Mouse (Mus musculus) liver, embryonic 11.5 days (tissue): ENCODE data around the gene Birc3. TPM values are rescaled to one million over a fixed set of nuclear protein-coding genes. Genes with fewer than 3 reads are reported as not detected.
"Not testable (repeated sequence)": the region's sequence is repeated elsewhere in the genome, so short reads cannot be mapped to it uniquely, and the experiment has no call there.

Experiments
- ATAC-seq: fragments of 200-750 bp; cut with Nextera tagmentation; replicated peaks from 2 replicates; pipeline ENCODE4 v1.8.0; 2017; ENCODE audit warnings: moderate number of reproducible peaks, mild to moderate bottlenecking, moderate TSS enrichment, moderate library complexity; ENCODE audit not compliant: low FRiP score
- DNase-seq: peaks from one replicate; pipeline ENCODE4 v3.0.0-alpha.2; 2017; ENCODE audit warnings: low spot score
- H3K27ac ChIP-seq: fragments of 300-500 bp; sonication (generic); 2 replicates; pipeline ENCODE4 v1.5.1; 2014; ENCODE audit warnings: mild to moderate bottlenecking, low read depth, low read length, control low read depth
- H3K27me3 ChIP-seq: fragments of 300-500 bp; sonication (generic); replicated peaks from 2 replicates; pipeline ENCODE4 v1.6.1; 2014; ENCODE audit warnings: low read length, mixed read lengths; ENCODE audit not compliant: control insufficient read depth, insufficient read depth
- H3K36me3 ChIP-seq: fragments of 300-500 bp; sonication (generic); 2 replicates; pipeline ENCODE4 v1.6.1; 2014; ENCODE audit warnings: mild to moderate bottlenecking, low read length, moderate library complexity, mixed read lengths; ENCODE audit not compliant: control insufficient read depth, insufficient read depth
- H3K4me1 ChIP-seq: fragments of 300-500 bp; sonication (generic); replicated peaks from 2 replicates; pipeline ENCODE4 v1.6.1; 2014; ENCODE audit warnings: low read length, mixed read lengths; ENCODE audit not compliant: control insufficient read depth, insufficient read depth
- H3K4me2 ChIP-seq: fragments of 300-500 bp; sonication (generic); 2 replicates; pipeline ENCODE4 v1.6.1; 2014; ENCODE audit warnings: mild to moderate bottlenecking, control low read depth, moderate library complexity
- H3K4me3 ChIP-seq: fragments of 300-500 bp; sonication (generic); 2 replicates; pipeline ENCODE4 v1.5.1; 2014; ENCODE audit warnings: low read depth, low read length, control low read depth
- H3K9ac ChIP-seq: fragments of 300-500 bp; sonication (generic); 2 replicates; pipeline ENCODE4 v1.6.1; 2014; ENCODE audit warnings: low read depth, low read length, control low read depth
- H3K9me3 ChIP-seq: fragments of 300-500 bp; sonication (generic); 2 replicates; pipeline ENCODE4 v1.6.1; 2016; ENCODE audit warnings: low read length, inconsistent platforms, mixed read lengths; ENCODE audit not compliant: control insufficient read depth
- WGBS: fragments of 180-500 bp; shearing (Covaris S2); extraction: QIAGEN DNeasy Blood & Tissue Kit; methylation state at CpG from one replicate; pipeline ENCODE4 v1.1.7; 2014; 5-methylcytosine and 5-hydroxymethylcytosine counted together
- polyA plus RNA-seq: library from polyadenylated mRNA; unstranded; fragments of >200 nt; fragmentation: Nextera tagmentation; extraction: Ambion mirVana; gene quantifications from 2 replicates; pipeline ENCODE4 v1.2.1, GENCODE M21; 2014

Birc3 gene
- polyA plus RNA-seq, 1 experiment from 2014 or later: 8.9 TPM

DNA sequence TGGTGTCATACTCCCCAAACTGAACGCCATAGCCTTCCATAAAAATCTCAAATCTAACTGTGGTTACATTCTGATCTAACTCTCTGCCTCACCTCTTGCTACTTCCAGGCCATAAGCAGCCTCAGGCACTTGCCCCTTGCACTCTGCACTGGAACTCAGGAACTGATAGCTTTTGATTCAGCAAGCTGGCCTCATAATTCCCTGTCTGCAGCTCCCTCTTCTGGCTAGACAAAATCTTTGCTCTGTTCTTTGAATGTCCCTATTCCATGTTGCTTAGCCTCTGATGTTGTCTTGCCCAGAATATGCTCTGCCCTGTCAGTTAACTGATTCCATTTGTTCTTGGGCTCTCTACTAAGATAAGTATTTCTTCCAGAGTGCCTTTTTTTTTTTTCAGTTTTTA is 17.6 kb downstream of the Birc3 start:
- no peak overlapping the region for H3K9ac ChIP-seq
- no peaks in the 10 kb centered on the region for H3K27me3 ChIP-seq
- no peaks in the 10 kb centered on the region for H3K36me3 ChIP-seq
- H3K4me3 ChIP-seq: no peak overlapping the region
- DNase-seq (no peak), ATAC-seq (peak; percentile 64)
- no peaks in the 10 kb centered on the region for H3K4me1 ChIP-seq
- no peak overlapping the region for H3K27ac ChIP-seq
- no peak overlapping the region for H3K4me2 ChIP-seq
- WGBS: 50% methylated on average over 1 of the region's 1 CpGs
- H3K9me3 ChIP-seq: no peaks in the 10 kb centered on the region

GRCm38 (mm10) chr9:7854196-7854595 is 18.8 kb downstream of the Birc3 start:
- H3K36me3 ChIP-seq, H3K9ac ChIP-seq, ATAC-seq, H3K27me3 ChIP-seq, H3K4me1 ChIP-seq, H3K27ac ChIP-seq, H3K4me2 ChIP-seq, DNase-seq, H3K9me3 ChIP-seq, H3K4me3 ChIP-seq: not testable (repeated sequence)
- 83% methylated on average over 14 of the region's 14 CpGs for WGBS

DNA sequence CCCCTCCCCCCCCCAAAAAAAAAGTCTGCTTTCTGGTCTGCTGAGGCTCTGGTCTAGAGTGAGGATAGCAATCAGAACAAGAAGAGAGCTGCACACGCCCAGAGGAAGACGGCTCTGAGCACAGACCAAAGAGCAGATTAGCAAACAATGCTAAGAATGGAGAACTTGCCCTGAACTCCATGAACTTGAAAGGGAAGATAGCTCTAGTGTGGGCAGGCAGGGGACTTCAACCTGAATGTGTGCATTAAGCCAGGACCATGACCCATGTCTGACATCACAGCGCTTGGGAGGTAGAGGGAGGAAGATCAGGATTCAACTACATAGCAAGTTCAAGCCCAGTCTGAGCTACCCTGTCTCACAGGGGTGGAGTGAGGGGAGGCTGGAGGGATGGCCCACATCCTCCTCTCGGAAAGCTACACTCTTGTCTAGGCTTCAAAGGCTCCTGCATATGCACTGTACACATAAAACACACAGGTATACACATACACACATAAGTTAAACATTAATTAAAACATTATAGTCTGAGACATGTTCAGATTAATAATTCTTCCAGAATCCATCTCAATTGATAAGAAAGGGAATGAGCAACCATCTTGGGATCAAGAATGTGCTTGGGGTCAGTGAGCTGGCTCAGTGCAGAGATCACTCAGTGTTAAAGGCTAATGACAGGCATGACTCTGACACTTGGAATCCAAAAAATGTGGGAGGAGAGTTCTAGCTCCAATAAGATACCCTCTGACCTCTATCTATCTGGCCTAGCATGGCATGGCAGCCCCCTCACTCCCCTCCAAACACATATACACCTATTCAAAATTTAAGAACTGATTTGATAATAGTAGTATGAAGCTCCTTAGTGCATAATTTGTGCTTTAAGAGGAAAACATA is 20.4 kb downstream of the Birc3 start:
- no peak for ATAC-seq
- no peak overlapping the region for H3K27ac ChIP-seq
- no peak overlapping the region for H3K9ac ChIP-seq
- H3K36me3 ChIP-seq: no peaks in the 10 kb centered on the region; the same call in 1 of the 2 replicates
- H3K27me3 ChIP-seq: no peaks in the 10 kb centered on the region
- H3K9me3 ChIP-seq: no peaks in the 10 kb centered on the region
- H3K4me2 ChIP-seq: no peak overlapping the region
- DNase-seq: no peak
- 65% methylated on average over 4 of the region's 4 CpGs for WGBS
- no peak overlapping the region for H3K4me3 ChIP-seq
- H3K4me1 ChIP-seq: no peaks in the 10 kb centered on the region

DNA sequence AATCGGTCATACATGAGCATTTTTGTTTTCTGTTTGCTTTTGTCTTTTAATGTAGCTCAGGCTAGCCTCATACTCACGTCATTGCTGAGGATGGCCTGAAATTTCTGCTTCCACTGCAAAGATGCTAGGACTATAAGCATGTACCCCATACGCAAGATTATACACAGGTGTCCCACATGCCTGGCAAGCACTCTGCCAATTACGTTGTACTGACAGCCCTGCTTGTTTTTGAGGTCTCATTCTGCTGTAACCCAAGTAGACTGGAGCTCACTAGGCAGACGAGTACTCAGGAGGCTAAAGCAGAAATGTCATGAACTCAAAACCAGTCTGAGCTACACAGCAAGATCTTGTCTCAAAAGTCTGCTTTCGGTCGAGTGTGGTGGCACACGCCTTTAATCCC is 21.1 kb downstream of the Birc3 start:
- Histone ChIP-seq H3K27me3 (no peaks in the 10 kb centered on the region), H3K4me3 (no peak overlapping the region), H3K27ac (no peak overlapping the region), H3K9ac (no peak overlapping the region), H3K9me3 (no peaks in the 10 kb centered on the region), H3K36me3 (no peaks in the 10 kb centered on the region; the same call in 1 of the 2 replicates), H3K4me1 (no peaks in the 10 kb centered on the region), H3K4me2 (no peak overlapping the region)
- DNase-seq (no peak), ATAC-seq (no peak)
- 85% methylated on average over 8 of the region's 8 CpGs for WGBS

- 86% methylated on average over 18 of the region's 18 CpGs for WGBS
- Histone ChIP-seq H3K9ac (no peak overlapping the region), H3K27me3 (no peaks in the 10 kb centered on the region), H3K4me3 (no peak overlapping the region), H3K36me3 (no peaks in the 10 kb centered on the region; the same call in 1 of the 2 replicates), H3K27ac (no peak overlapping the region), H3K9me3 (no peaks in the 10 kb centered on the region), H3K4me2 (no peak overlapping the region), H3K4me1 (no peaks in the 10 kb centered on the region)
- ATAC-seq: no peak
- no peak for DNase-seq
These were observed 24.8 kb downstream of the Birc3 start for GRCm38 (mm10) chr9:7848191-7848590.

GRCm38 (mm10) chr9:7846667-7847199 is 26.3 kb downstream of the Birc3 start:
- no peak for DNase-seq
- Histone ChIP-seq H3K4me1 (no peaks in the 10 kb centered on the region), H3K4me2 (no peak overlapping the region), H3K27ac (no peak overlapping the region), H3K4me3 (no peak overlapping the region), H3K9ac (no peak overlapping the region), H3K36me3 (no peaks in the 10 kb centered on the region; the same call in 1 of the 2 replicates), H3K27me3 (no peaks in the 10 kb centered on the region), H3K9me3 (no peaks in the 10 kb centered on the region)
- 71% methylated on average over 1 of the region's 1 CpGs for WGBS
- no peak for ATAC-seq

DNA sequence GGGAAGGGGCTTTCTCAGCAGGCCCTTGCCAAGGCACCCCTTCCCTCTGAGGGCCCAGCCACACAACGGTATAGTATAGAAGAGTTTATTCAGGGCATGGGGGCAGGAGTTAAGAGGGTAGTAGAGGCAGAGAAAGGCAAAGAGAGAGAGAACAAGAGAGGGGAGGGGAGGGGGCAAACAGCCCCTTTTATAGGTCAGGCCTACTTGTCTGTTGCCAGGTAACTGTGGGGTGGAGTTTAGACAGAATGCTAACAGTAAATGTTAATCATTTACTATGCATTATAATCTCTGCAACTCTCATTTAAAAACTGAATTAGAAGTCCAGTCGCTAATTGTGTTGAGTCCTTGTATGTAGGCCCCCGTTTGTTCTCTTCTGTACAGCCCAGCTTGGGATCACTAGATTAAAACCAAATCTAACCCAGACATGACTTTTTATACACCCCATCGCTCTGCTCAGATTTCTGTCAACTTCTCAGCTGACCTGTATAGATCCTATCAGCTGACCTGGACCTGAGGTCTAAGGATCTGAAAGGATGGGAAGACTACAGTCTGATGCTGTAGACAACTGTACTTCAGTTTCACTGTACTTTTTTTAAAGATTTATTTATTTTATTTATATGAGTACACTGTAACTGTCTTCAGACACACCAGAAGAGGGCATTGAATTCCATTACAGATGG is 27.6 kb downstream of the Birc3 start:
- DNase-seq: no peak
- WGBS: 66% methylated on average over 4 of the region's 4 CpGs

GRCm38 (mm10) chr9:7841221-7841620 is 31.8 kb downstream of the Birc3 start:
- 72% methylated on average over 6 of the region's 6 CpGs for WGBS
- H3K27me3 ChIP-seq: no peaks in the 10 kb centered on the region
- no peak overlapping the region for H3K4me3 ChIP-seq
- ATAC-seq (no peak), DNase-seq (no peak)
- no peak overlapping the region for H3K4me2 ChIP-seq
- H3K4me1 ChIP-seq: peaks cover 4% of the 10 kb centered on the region; the same call in 1 of the 2 replicates
- H3K9ac ChIP-seq: no peak overlapping the region
- H3K36me3 ChIP-seq: no peaks in the 10 kb centered on the region
- H3K27ac ChIP-seq: no peak overlapping the region
- H3K9me3 ChIP-seq: no peaks in the 10 kb centered on the region

More for the DNA sequence above, 27.6 kb downstream of the Birc3 start:
- no peaks in the 10 kb centered on the region; the same call in 1 of the 2 replicates for H3K36me3 ChIP-seq
- peak; percentile 38 for ATAC-seq
- no peaks in the 10 kb centered on the region for H3K4me1 ChIP-seq
- no peaks in the 10 kb centered on the region for H3K27me3 ChIP-seq
- no peak overlapping the region for H3K4me2 ChIP-seq
- H3K27ac ChIP-seq: no peak overlapping the region
- no peak overlapping the region for H3K9ac ChIP-seq
- no peaks in the 10 kb centered on the region for H3K9me3 ChIP-seq
- H3K4me3 ChIP-seq: no peak overlapping the region
